Mouse (Mus musculus): ENCODE results near the gene Tcf21. TPM values are rescaled to one million over a fixed set of nuclear protein-coding genes. Genes with fewer than 3 reads are reported as not detected.

Gene Tcf21
- polyA plus RNA-seq, 1 experiment: not detected

DNA sequence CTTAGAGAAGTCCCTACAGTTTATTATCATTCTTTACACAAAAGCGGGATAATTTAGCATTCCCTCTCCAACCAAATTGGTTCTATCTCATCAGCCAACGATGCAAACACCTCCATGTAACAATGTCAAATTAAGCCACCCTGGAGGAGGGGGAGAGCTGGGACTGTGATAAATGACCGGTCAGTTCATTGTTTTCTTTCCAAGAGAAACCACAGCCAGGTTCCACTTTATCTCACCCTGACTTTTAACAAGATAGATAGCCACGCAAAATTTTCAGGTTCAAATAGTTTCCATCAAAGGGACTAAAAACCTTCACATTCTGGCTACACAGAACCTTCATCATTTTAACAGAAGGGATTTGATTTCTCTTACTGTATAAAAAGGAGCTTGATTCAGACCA is 22.1 kb upstream of the Tcf21 start:
- Histone ChIP-seq H3K4me1 (0 out of 2 replicates have a peak, but pooled peaks cover 3% of the 10 kb centered on the region), H3K27me3 (replicated peaks) (peaks cover 28% of the 10 kb centered on the region), H3K4me3 (replicated peaks) (no peak overlapping the region), H3K36me3 (replicated peaks; ENCODE audit: low read length) (no peaks in the 10 kb centered on the region), H3K9me3 (peaks cover 4% of the 10 kb centered on the region; the same call in 1 of the 2 replicates)
- TF ChIP-seq GATA1 (IDR thresholded peaks at IDR 0.05; ENCODE audit: borderline replicate concordance, low read length): no peak
- no peak for TF ChIP-seq FLI1 (IDR thresholded peaks at IDR 0.05; ENCODE audit: low read length)

DNA sequence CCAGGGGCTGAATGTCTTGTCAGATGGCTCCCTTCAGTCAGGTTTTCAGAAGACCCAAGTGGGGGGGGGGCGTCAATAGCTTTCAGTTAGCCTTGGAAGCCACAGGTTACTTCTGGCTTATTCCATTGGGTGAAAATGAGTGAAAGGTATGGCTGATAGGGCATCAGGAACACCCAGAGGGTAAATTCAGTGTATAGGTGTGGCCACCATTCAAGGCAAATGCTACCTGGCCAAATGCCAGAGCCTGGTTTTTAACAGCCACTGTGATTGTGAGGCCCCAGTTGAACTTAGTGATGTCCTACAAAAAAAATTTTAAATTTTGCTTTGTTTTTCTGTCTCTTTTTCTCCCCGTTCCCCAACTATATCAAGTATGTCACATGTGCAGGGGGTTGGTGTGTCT is 6.3 kb upstream of the Tcf21 start:
- Histone ChIP-seq H3K36me3 (replicated peaks; ENCODE audit: low read length) (no peaks in the 10 kb centered on the region), H3K9me3 (no peaks in the 10 kb centered on the region; the same call in 1 of the 2 replicates), H3K4me1 (no peaks in the 10 kb centered on the region), H3K27me3 (replicated peaks) (peaks cover 21% of the 10 kb centered on the region), H3K4me3 (replicated peaks) (no peak overlapping the region)
- TF ChIP-seq FLI1 (IDR thresholded peaks at IDR 0.05; ENCODE audit: low read length) (no peak), GATA1 (IDR thresholded peaks at IDR 0.05; ENCODE audit: borderline replicate concordance, low read length) (no peak)

DNA sequence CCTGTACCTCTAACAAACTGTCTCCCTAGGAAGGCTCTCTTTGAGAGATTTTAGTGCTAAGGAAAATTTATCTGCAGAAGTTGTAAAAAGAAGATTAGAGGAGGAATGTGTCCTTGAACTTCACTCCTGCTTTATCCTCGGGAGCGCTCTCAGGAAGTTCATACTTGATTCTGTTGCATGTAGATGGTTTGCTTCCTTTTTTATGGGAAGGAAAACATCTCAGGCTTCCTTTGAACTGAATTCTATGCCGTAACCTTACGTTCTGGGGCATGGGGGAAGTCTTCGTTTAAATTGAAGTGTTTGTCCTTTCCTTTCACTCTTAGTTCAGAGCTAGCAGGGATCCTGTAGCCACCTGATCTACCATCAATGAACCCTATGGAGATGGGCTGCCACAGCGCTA is 2.9 kb upstream of the Tcf21 start:
- Histone ChIP-seq H3K4me1 (peaks cover 8% of the 10 kb centered on the region; the same call in 1 of the 2 replicates), H3K36me3 (replicated peaks; ENCODE audit: low read length) (no peaks in the 10 kb centered on the region), H3K9me3 (peaks cover 15% of the 10 kb centered on the region), H3K27me3 (replicated peaks) (peaks cover 52% of the 10 kb centered on the region), H3K4me3 (replicated peaks) (no peak overlapping the region)
- TF ChIP-seq FLI1 (IDR thresholded peaks at IDR 0.05; ENCODE audit: low read length): no peak
- no peak for TF ChIP-seq GATA1 (IDR thresholded peaks at IDR 0.05; ENCODE audit: borderline replicate concordance, low read length)

DNA sequence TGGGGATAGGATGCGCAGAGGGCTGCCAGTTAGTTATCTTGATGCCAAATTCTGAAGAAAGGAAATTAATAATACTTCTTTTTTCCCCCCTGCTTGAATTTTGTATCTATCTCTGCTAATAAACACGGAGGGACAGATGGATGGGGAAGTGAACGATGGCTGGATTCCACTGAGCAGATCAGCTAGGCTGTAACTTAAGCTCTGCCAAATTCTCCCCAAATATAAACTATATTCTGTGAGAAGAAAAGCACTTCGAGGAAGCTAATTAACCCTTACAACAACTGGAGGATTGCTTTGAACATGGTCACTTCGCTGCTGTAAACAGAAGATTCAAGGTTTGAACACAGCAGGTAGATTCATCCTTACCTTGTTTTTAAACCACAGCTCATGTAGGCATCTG is 2.5 kb upstream of the Tcf21 start:
- Histone ChIP-seq H3K9me3 (peaks cover 18% of the 10 kb centered on the region), H3K36me3 (replicated peaks; ENCODE audit: low read length) (no peaks in the 10 kb centered on the region), H3K4me3 (replicated peaks) (no peak overlapping the region), H3K4me1 (peaks cover 11% of the 10 kb centered on the region; the same call in 1 of the 2 replicates), H3K27me3 (replicated peaks) (peaks cover 56% of the 10 kb centered on the region)
- TF ChIP-seq FLI1 (IDR thresholded peaks at IDR 0.05; ENCODE audit: low read length): no peak
- no peak for TF ChIP-seq GATA1 (IDR thresholded peaks at IDR 0.05; ENCODE audit: borderline replicate concordance, low read length)

DNA sequence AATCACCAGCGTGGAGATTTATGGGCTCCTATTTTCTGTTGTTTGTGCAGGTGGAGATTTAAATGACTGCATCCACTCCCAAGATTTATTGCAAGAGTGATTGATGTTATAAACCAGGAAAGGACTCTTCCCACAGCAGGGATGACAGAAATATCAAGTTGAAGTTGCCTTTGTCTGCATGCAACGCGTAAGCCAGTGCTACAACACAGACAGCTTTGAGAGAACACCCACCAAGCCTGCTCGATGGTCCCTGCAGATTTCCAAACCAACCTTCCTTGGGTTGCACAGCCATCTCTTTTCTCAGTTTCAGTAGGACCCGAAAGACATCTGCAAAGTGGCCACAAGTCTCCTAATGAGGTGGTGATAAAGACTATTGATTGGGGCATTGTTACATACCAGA is 1.7 kb upstream of the Tcf21 start:
- peaks cover 61% of the 10 kb centered on the region for H3K27me3 ChIP-seq (replicated peaks)
- peaks cover 19% of the 10 kb centered on the region for H3K9me3 ChIP-seq
- TF ChIP-seq GATA1 (IDR thresholded peaks at IDR 0.05; ENCODE audit: borderline replicate concordance, low read length): no peak
- TF ChIP-seq FLI1 (IDR thresholded peaks at IDR 0.05; ENCODE audit: low read length): no peak
- H3K4me3 ChIP-seq (replicated peaks): no peak overlapping the region
- H3K36me3 ChIP-seq (replicated peaks; ENCODE audit: low read length): no peaks in the 10 kb centered on the region
- peaks cover 12% of the 10 kb centered on the region; the same call in 1 of the 2 replicates for H3K4me1 ChIP-seq

DNA sequence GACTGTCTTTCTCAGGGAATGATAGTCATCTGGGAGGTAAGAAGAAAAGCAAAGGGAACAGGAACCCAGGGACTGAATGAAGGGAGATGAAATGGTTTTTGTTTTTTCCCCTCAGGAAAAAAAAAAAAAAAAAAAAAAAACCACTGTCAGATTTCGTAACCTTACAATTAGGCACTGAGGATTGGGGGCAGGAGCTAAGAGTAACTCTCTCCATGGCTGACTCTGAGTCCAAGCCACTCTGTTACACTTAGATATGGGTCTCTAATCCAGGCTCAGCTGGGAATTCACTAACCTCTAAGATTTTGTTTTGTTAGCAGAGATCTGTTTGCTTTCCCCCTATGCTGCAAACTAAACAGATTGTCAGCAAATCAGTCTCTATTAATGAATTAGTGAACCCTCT is 1.3 kb upstream of the Tcf21 start:
- Histone ChIP-seq H3K4me3 (replicated peaks) (no peak overlapping the region), H3K9me3 (peaks cover 19% of the 10 kb centered on the region), H3K36me3 (replicated peaks; ENCODE audit: low read length) (no peaks in the 10 kb centered on the region), H3K4me1 (peaks cover 15% of the 10 kb centered on the region; the same call in 1 of the 2 replicates), H3K27me3 (replicated peaks) (peaks cover 65% of the 10 kb centered on the region)
- TF ChIP-seq GATA1 (IDR thresholded peaks at IDR 0.05; ENCODE audit: borderline replicate concordance, low read length): no peak
- TF ChIP-seq FLI1 (IDR thresholded peaks at IDR 0.05; ENCODE audit: low read length): no peak

DNA sequence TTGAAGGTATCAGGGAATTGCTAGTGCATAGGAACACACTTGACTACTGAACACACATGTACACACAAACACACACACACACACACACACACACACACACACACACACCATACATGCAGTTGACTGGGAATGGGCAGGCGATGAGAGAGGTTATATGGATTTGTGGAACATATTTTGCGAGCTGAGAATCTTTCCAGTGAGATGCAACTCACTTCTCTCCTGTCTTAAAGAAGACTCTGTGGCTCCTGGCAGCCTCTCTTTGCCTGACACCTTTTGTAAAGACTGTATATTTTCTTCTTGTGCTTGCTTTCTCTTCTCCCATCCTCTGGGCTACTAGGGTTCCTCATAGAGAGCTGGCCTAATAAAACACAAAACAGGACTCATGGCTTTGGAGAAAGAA is 867 bp upstream of the Tcf21 start:
- Histone ChIP-seq H3K36me3 (replicated peaks; ENCODE audit: low read length) (no peaks in the 10 kb centered on the region), H3K4me3 (replicated peaks) (no peak overlapping the region), H3K27me3 (replicated peaks) (peaks cover 69% of the 10 kb centered on the region), H3K9me3 (peaks cover 19% of the 10 kb centered on the region), H3K4me1 (peaks cover 18% of the 10 kb centered on the region)
- TF ChIP-seq GATA1 (IDR thresholded peaks at IDR 0.05; ENCODE audit: borderline replicate concordance, low read length) (no peak), FLI1 (IDR thresholded peaks at IDR 0.05; ENCODE audit: low read length) (no peak)

DNA sequence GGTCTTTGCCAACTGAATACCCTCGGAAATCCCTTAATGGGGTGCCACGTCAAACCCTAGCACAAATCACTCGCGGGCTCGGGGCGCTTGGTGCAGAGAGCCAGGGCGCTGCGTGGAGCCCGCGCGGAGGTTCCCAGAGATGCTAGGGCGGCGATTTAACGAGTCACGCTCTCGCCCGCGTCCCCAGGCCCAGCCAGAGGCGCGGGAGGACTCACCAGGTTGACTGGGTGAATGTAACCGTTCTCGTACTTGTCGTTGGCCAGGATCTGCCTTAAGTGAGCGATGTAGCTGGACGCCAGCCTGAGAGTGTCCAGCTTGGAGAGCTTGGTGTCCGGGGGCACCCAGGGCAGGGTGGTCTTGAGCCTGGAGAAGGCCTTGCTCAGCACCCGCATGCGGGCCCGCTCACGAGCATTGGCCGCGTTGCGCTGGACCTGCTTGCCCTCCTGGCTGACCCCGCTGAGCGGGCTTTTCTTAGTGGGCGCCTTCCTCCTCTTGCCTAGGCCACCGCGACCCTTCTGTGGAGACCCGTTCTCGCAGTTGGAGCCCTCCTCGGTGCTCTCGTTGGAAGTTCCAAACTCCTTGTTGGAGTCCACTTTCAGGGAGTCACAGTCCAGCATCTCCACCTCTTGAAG is 619 bp downstream of the Tcf21 start:
- TF ChIP-seq FLI1 (IDR thresholded peaks at IDR 0.05; ENCODE audit: low read length) (no peak), GATA1 (IDR thresholded peaks at IDR 0.05; ENCODE audit: borderline replicate concordance, low read length) (no peak)
- Histone ChIP-seq H3K36me3 (replicated peaks; ENCODE audit: low read length) (no peaks in the 10 kb centered on the region), H3K4me1 (peaks cover 22% of the 10 kb centered on the region), H3K4me3 (replicated peaks) (no peak overlapping the region), H3K9me3 (peaks cover 19% of the 10 kb centered on the region), H3K27me3 (replicated peaks) (peaks cover 81% of the 10 kb centered on the region)

DNA sequence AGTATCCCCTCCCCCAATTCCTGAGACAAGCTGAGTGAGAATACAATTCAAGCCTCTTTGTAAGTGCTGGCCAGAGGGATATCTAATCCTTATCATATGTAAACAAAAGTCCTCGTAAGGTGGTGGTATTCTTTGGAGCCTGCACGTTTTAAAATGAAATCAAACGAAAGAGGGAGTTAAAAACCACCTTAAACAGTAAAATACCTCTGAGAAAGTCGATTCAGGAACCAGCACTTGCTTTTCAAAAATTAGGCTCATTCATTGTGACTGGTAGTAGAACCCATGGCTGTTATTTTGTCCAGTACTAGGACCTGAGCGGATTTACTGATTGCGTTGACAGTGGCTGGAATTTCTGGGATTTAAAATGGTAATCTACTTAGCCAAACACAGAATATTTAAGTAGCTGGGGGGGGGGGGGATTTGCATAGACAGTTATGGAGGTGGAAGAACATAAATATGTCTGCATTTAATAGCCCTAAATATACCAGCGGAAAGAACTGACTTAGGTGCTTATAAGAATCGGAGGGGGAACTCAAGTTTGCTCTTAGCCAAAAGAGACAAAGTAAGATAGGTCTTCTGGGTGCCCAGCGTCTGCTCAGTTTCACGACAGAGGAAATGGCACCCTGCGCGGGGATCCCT is 1.3 kb downstream of the Tcf21 start:
- H3K36me3 ChIP-seq (replicated peaks; ENCODE audit: low read length): no peaks in the 10 kb centered on the region
- TF ChIP-seq GATA1 (IDR thresholded peaks at IDR 0.05; ENCODE audit: borderline replicate concordance, low read length) (no peak), FLI1 (IDR thresholded peaks at IDR 0.05; ENCODE audit: low read length) (no peak)
- peaks cover 23% of the 10 kb centered on the region for H3K4me1 ChIP-seq
- H3K4me3 ChIP-seq (replicated peaks): no peak overlapping the region
- H3K9me3 ChIP-seq: peaks cover 19% of the 10 kb centered on the region
- peaks cover 87% of the 10 kb centered on the region for H3K27me3 ChIP-seq (replicated peaks)

DNA sequence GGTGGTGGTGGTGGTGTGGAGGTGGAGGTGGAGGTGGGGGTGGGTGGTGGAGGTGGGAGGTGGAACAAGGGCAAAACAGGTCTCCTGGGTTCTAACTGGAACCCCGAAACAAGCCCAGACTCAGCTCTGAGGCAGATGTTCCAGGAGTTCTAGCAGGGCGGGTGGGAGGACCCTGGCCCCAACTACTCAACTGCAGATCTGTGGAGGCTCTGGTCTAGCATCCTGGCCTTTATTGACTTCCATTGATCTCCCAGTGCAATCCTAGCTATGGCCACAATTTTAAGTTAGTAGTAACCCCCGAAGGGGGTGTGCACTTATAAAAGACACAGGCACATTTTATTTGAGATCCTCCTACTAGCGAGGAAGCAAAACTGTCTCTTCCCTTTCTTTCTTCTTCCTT is 2.0 kb downstream of the Tcf21 start:
- Histone ChIP-seq H3K36me3 (replicated peaks; ENCODE audit: low read length) (no peaks in the 10 kb centered on the region), H3K27me3 (replicated peaks) (peaks cover 89% of the 10 kb centered on the region), H3K4me3 (replicated peaks) (no peak overlapping the region), H3K9me3 (peaks cover 19% of the 10 kb centered on the region), H3K4me1 (peaks cover 28% of the 10 kb centered on the region)
- TF ChIP-seq GATA1 (IDR thresholded peaks at IDR 0.05; ENCODE audit: borderline replicate concordance, low read length) (no peak), FLI1 (IDR thresholded peaks at IDR 0.05; ENCODE audit: low read length) (no peak)

Data from megakaryocyte, embryonic 14.5 days (primary cell).